Mouse (Mus musculus) brain, adult 10 weeks (tissue): ENCODE measurements around the gene Klf6. TPM values are rescaled to one million over a fixed set of nuclear protein-coding genes. Genes with fewer than 3 reads are reported as not detected.

Experiments
- polyA plus RNA-seq: library from polyadenylated mRNA; stranded (reverse); fragments of 350-450 nt; fragmentation: Illumina TruSeq; extraction: RNeasy Lipid Tissue Mini Kit (QIAGEN cat#74804); gene quantifications from one replicate; pipeline ENCODE4 v1.2.3, GENCODE M21; 2015; ENCODE audit warnings: low read depth, low replicate concordance

The Klf6 gene
- polyA plus RNA-seq = 31.6 TPM

DNA sequence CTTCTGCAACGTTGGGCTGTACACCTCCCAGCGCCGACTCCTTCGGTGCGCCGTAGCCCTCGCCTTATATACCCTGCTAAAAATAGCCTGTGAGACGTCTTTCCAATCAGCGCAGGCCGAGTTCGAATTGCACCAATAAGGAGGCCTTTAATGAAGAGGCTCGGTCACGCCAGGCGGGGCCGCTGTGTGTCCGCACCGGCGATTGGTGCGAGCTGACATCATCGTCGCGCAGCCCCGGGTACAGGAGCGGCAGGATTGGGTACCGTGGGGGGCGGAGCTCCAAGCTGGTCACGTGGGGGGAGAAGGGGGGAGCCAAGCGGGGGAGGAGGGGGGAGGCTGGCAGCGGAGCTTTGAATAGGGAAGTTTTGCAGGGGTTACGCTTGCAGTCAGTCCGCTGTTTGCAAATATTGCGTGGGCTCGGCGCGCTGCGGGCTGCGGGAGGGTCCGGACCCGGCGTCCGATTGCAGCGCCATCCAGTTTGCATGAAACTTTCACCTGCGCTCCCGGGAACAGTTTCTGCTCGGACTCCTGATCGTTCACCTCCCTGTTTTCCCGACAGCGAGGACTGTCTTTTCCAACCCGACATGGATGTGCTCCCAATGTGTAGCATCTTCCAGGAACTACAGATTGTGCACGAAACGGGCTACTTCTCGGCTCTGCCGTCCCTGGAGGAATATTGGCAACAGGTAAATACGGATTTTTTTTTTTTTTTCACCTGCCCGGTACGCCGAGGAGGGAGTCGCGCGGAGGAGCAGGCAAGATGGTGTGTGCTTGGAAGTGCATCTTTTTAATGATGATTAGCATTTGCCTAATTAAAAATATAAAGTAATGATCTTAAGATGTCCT, at the start of gene Klf6:
TSS of gene Klf6 (plus strand) at position 326 of the 846 bp plus-strand sequence.

